Mouse (Mus musculus) limb, embryonic 15.5 days (tissue): ENCODE data around the gene Itgb1bp1. TPM values are rescaled to one million over a fixed set of nuclear protein-coding genes. Genes with fewer than 3 reads are reported as not detected.

Experiments used
- ATAC-seq: fragments of 200-750 bp; cut with Nextera tagmentation; 2 replicates; pipeline ENCODE4 v1.8.0; 2017; ENCODE audit warnings: low read depth, moderate TSS enrichment; ENCODE audit not compliant: insufficient number of reproducible peaks, low FRiP score, low TSS enrichment
- H3K27ac ChIP-seq: fragments of 300-500 bp; sonication (generic); 2 replicates; pipeline ENCODE4 v1.5.1; 2015; ENCODE audit warnings: moderate library complexity, mild to moderate bottlenecking, inconsistent platforms
- H3K27me3 ChIP-seq: fragments of 300-500 bp; sonication (generic); 2 replicates; pipeline ENCODE4 v1.6.1; 2015; ENCODE audit warnings: inconsistent platforms
- H3K36me3 ChIP-seq: fragments of 300-500 bp; sonication (generic); 2 replicates; pipeline ENCODE4 v1.6.1; 2015; ENCODE audit warnings: inconsistent platforms
- H3K4me1 ChIP-seq: fragments of 300-500 bp; sonication (generic); 2 replicates; pipeline ENCODE4 v1.6.1; 2015; ENCODE audit warnings: inconsistent platforms
- H3K4me2 ChIP-seq: fragments of 300-500 bp; sonication (generic); 2 replicates; pipeline ENCODE4 v1.6.1; 2015; ENCODE audit warnings: mild to moderate bottlenecking, inconsistent platforms
- H3K4me3 ChIP-seq: fragments of 300-500 bp; sonication (generic); 2 replicates; pipeline ENCODE4 v1.5.1; 2015; ENCODE audit warnings: mild to moderate bottlenecking, inconsistent platforms
- H3K9ac ChIP-seq: fragments of 300-500 bp; sonication (generic); 2 replicates; pipeline ENCODE4 v1.6.1; 2015; ENCODE audit warnings: inconsistent platforms
- H3K9me3 ChIP-seq: fragments of 300-500 bp; sonication (generic); 2 replicates; pipeline ENCODE4 v1.6.1; 2016; ENCODE audit warnings: inconsistent platforms
- WGBS: fragments of 180-500 bp; shearing (Covaris S2); methylation state at CpG from one replicate; pipeline ENCODE4 v1.1.7; 2015; 5-methylcytosine and 5-hydroxymethylcytosine counted together
- polyA plus RNA-seq: library from polyadenylated mRNA; unstranded; fragments of >200 nt; fragmentation: Nextera tagmentation; extraction: Ambion mirVana; gene quantifications from 2 replicates; pipeline ENCODE4 v1.2.1, GENCODE M21; 2015

Gene Itgb1bp1
- polyA plus RNA-seq, 1 experiment from 2014 or later: 50.8 TPM

DNA sequence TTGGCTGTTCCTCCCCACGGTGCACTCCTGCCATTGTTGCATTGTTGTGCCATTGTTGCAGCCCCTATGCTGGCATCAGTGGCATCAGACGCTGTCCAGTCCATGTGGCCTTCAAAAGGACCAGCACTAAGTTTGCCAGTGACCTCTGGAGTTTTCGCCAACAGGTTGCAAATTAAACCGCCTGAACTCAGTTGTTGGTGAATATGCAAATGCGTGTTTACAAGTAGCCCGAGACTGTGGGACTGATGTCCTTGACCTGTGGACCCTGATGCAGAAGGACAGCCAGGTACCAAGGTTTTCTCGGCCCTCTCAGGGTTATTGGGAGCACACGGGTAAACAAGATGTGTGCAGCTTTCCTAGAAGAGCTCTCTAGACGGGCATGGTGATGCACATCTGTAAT is 35.1 kb upstream of the Itgb1bp1 start:
- no peak overlapping the region for H3K4me3 ChIP-seq
- no peak for ATAC-seq
- H3K9me3 ChIP-seq: no peaks in the 10 kb centered on the region
- peaks cover 58% of the 10 kb centered on the region for H3K36me3 ChIP-seq
- no peak overlapping the region for H3K9ac ChIP-seq
- 80% methylated on average over 9 of the region's 9 CpGs for WGBS
- H3K27me3 ChIP-seq: no peaks in the 10 kb centered on the region
- H3K4me1 ChIP-seq: peaks cover 6% of the 10 kb centered on the region; the same call in 1 of the 2 replicates
- H3K4me2 ChIP-seq: no peak overlapping the region
- H3K27ac ChIP-seq: no peak overlapping the region

- Histone ChIP-seq H3K4me1 (peaks cover 6% of the 10 kb centered on the region; the same call in 1 of the 2 replicates), H3K4me3 (no peak overlapping the region), H3K9me3 (no peaks in the 10 kb centered on the region), H3K27me3 (no peaks in the 10 kb centered on the region), H3K36me3 (peaks cover 52% of the 10 kb centered on the region), H3K27ac (no peak overlapping the region), H3K9ac (no peak overlapping the region), H3K4me2 (no peak overlapping the region)
- ATAC-seq: no peak
- 89% methylated on average over 4 of the region's 4 CpGs for WGBS
Observed at GRCm38 (mm10) chr12:21320317-21320716, 34.2 kb upstream of the Itgb1bp1 start.

DNA sequence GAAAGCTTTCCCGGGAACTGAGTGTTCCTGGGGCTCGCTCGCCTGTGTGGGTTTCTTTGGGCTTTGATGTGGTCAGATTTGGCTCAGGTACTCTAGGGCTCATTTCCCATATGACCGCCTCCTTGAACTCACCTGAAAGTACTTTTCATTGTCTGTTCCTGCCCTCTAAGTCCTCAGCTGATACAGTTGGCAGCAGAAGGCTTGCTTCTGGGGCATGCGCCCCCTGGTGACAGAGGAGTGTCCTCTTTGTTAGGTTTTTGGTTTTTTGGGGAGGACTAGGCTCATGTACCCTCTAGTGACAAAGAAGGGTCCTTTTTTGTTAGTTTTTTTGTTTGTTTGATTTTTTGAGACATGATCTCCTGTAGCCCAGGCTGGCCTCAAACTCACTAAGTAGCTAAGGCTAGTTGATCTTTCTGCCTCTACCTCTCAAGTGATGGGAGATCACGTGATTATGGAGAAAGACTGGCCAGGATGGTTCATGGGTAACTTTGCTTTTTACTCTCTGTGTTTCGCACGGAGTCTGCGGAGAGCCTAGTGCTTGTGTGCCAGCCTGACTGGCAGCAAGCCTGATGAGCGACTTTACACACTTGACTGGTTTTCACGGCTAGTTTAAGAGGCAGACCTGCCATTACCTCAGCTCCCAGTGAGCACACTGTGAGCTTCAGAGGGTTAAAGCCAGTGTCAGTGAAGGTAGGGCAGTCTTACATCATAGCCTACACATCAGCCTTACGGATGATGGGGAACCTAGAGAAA is 32.2 kb upstream of the Itgb1bp1 start:
- no peak overlapping the region for H3K4me3 ChIP-seq
- ATAC-seq: no peak
- H3K4me1 ChIP-seq: peaks cover 6% of the 10 kb centered on the region; the same call in 1 of the 2 replicates
- H3K27ac ChIP-seq: no peak overlapping the region
- no peak overlapping the region for H3K9ac ChIP-seq
- WGBS: 71% methylated on average over 12 of the region's 12 CpGs
- H3K4me2 ChIP-seq: no peak overlapping the region
- peaks cover 52% of the 10 kb centered on the region for H3K36me3 ChIP-seq
- H3K9me3 ChIP-seq: no peaks in the 10 kb centered on the region
- H3K27me3 ChIP-seq: no peaks in the 10 kb centered on the region

DNA sequence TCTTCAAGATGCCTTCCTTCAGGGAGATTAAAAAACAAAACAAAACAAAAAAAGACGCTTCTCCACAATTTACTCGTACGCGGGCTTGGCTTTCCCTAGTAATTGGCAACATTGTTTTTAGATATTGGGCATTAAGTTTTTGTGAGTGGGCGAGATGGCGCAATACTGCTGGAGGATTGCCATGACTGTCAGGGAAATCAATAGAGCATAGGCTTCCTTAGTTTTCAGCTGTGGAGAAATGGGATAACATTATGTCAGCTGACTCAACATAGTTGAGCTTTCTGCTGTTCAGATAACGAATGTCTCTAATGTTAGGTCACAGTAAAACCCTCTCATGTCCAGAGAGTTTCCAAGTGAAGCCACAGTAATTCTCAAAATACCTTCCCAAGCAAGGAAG is 30.8 kb upstream of the Itgb1bp1 start:
- Histone ChIP-seq H3K4me3 (peak overlapping the region; percentile 70), H3K4me2 (peak overlapping the region; percentile 73), H3K4me1 (peaks cover 6% of the 10 kb centered on the region; the same call in 1 of the 2 replicates), H3K27ac (no peak overlapping the region), H3K27me3 (no peaks in the 10 kb centered on the region), H3K9me3 (no peaks in the 10 kb centered on the region), H3K36me3 (peaks cover 52% of the 10 kb centered on the region), H3K9ac (peak overlapping the region; percentile 75)
- ATAC-seq: no peak
- WGBS: 28% methylated on average over 7 of the region's 7 CpGs

- Histone ChIP-seq H3K36me3 (peaks cover 55% of the 10 kb centered on the region), H3K4me3 (peak within 1 kb of the TSS; percentile 70), H3K4me2 (peak within 1 kb of the TSS; percentile 73), H3K9me3 (no peaks in the 10 kb centered on the region), H3K4me1 (peaks cover 6% of the 10 kb centered on the region; the same call in 1 of the 2 replicates), H3K27ac (peak within 1 kb of the TSS; percentile 79), H3K27me3 (no peaks in the 10 kb centered on the region), H3K9ac (peak within 1 kb of the TSS; percentile 75)
- WGBS: 1% methylated on average over 58 of the region's 59 CpGs
- peak; percentile 82 for ATAC-seq
Observed at GRCm38 (mm10) chr12:21315923-21316868, 30.1 kb upstream of the Itgb1bp1 start, which contains the start of gene Iah1. Iah1 (plus strand) TSS chr12:21316389.

GRCm38 (mm10) chr12:21312201-21312600 is 26.1 kb upstream of the Itgb1bp1 start:
- WGBS: 88% methylated on average over 5 of the region's 5 CpGs
- peaks cover 74% of the 10 kb centered on the region for H3K36me3 ChIP-seq

GRCm38 (mm10) chr12:21306721-21307120 is 20.6 kb upstream of the Itgb1bp1 start:
- no peak overlapping the region for H3K4me3 ChIP-seq
- no peaks in the 10 kb centered on the region for H3K27me3 ChIP-seq
- no peak overlapping the region for H3K4me2 ChIP-seq
- no peak for ATAC-seq
- no peak overlapping the region for H3K9ac ChIP-seq
- H3K27ac ChIP-seq: no peak overlapping the region
- WGBS: 59% methylated on average over 4 of the region's 4 CpGs
- no peaks in the 10 kb centered on the region for H3K9me3 ChIP-seq
- no peaks in the 10 kb centered on the region for H3K4me1 ChIP-seq
- H3K36me3 ChIP-seq: peaks cover 89% of the 10 kb centered on the region

More at GRCm38 (mm10) chr12:21312201-21312600, 26.1 kb upstream of the Itgb1bp1 start:
- no peak for ATAC-seq
- no peak overlapping the region for H3K9ac ChIP-seq
- H3K4me2 ChIP-seq: no peak overlapping the region
- no peak overlapping the region for H3K4me3 ChIP-seq
- H3K27ac ChIP-seq: no peak overlapping the region
- peaks cover 5% of the 10 kb centered on the region; the same call in 1 of the 2 replicates for H3K4me1 ChIP-seq
- no peaks in the 10 kb centered on the region for H3K27me3 ChIP-seq
- no peaks in the 10 kb centered on the region for H3K9me3 ChIP-seq

DNA sequence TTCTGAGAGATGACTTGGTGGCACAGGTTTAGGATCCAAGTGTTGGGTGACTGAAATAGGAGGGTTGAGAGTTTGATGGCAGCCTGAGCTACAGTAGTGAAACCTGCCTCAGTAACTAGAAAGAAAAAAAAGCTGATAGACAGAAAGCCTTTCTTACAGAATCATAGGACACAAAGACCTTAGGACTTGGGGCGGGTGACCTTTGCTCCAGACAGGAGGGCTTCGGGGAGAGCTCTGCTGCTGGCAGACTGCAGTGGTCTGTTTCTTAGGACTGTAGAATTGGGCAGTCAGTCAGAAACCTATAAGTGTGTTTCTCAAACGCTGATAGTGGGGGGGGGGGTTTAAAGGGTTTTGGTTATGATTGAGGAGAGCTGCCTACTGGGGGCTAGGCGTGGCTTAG is 19.7 kb upstream of the Itgb1bp1 start:
- Histone ChIP-seq H3K4me3 (no peak overlapping the region), H3K36me3 (peaks cover 87% of the 10 kb centered on the region), H3K4me2 (no peak overlapping the region), H3K27ac (no peak overlapping the region), H3K27me3 (no peaks in the 10 kb centered on the region), H3K4me1 (no peaks in the 10 kb centered on the region), H3K9ac (no peak overlapping the region), H3K9me3 (no peaks in the 10 kb centered on the region)
- WGBS: 94% methylated on average over 4 of the region's 4 CpGs
- ATAC-seq: no peak

DNA sequence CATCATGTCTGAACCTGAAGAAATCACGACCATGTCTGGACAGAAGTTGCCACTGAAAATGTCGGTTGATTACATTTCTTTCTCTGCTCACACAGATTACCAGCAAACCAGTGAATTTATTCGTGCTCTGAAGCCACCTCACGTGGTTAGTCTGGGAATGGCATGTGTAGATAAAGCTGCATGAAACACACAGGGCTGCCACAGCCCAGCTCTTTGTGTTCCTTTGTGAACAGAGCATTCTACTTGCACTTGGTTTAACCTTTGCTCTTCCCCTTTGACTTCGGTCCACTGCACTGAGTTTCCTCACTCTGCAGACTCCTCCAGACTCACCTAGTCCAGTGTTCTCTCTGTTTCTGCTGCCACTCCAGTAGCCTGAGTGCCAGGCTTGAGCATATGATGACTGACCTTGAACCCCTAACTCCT is 16.3 kb upstream of the Itgb1bp1 start:
- H3K27ac ChIP-seq: no peak overlapping the region
- no peaks in the 10 kb centered on the region for H3K4me1 ChIP-seq
- H3K36me3 ChIP-seq: peaks cover 82% of the 10 kb centered on the region
- ATAC-seq: no peak
- no peak overlapping the region for H3K9ac ChIP-seq
- 85% methylated on average over 5 of the region's 5 CpGs for WGBS
- H3K4me3 ChIP-seq: no peak overlapping the region
- H3K27me3 ChIP-seq: no peaks in the 10 kb centered on the region
- H3K9me3 ChIP-seq: no peaks in the 10 kb centered on the region
- H3K4me2 ChIP-seq: no peak overlapping the region

- no peaks in the 10 kb centered on the region for H3K27me3 ChIP-seq
- H3K9me3 ChIP-seq: no peaks in the 10 kb centered on the region
- no peak for ATAC-seq
- peaks cover 82% of the 10 kb centered on the region for H3K36me3 ChIP-seq
- H3K4me2 ChIP-seq: no peak overlapping the region
- H3K9ac ChIP-seq: no peak overlapping the region
- H3K27ac ChIP-seq: no peak overlapping the region
- H3K4me3 ChIP-seq: no peak overlapping the region
- 91% methylated on average over 8 of the region's 8 CpGs for WGBS
- no peaks in the 10 kb centered on the region for H3K4me1 ChIP-seq
Observed at GRCm38 (mm10) chr12:21301932-21302331, 15.8 kb upstream of the Itgb1bp1 start.

DNA sequence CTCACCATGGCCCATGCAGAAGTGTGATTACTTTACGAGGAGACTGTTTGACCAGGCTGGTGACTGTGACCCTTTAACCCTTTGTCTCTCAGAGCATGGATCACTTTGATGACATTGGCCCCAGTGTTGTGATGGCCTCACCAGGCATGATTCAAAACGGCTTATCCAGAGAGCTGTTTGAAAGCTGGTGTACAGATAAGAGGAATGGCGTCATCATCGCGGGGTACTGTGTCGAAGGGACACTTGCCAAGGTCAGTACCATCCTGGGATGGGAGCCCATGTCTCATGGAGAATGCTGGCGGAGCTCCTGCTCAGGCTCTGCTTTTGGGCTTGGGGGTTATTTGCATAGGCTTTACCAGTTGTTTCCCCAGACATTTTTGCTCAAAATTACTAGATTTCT is 15.2 kb upstream of the Itgb1bp1 start:
- Histone ChIP-seq H3K4me3 (no peak overlapping the region), H3K27ac (no peak overlapping the region), H3K4me2 (no peak overlapping the region), H3K9me3 (no peaks in the 10 kb centered on the region), H3K27me3 (no peaks in the 10 kb centered on the region), H3K36me3 (peaks cover 82% of the 10 kb centered on the region), H3K4me1 (no peaks in the 10 kb centered on the region), H3K9ac (no peak overlapping the region)
- ATAC-seq: no peak
- whole genome bisulfite sequencing: 87% methylated on average over 7 of the region's 7 CpGs

- 93% methylated on average over 11 of the region's 11 CpGs for WGBS
- Histone ChIP-seq H3K9ac (no peak overlapping the region), H3K4me2 (no peak overlapping the region), H3K4me1 (no peaks in the 10 kb centered on the region), H3K36me3 (peaks cover 86% of the 10 kb centered on the region), H3K27me3 (no peaks in the 10 kb centered on the region), H3K27ac (no peak overlapping the region), H3K4me3 (no peak overlapping the region), H3K9me3 (no peaks in the 10 kb centered on the region)
- ATAC-seq: no peak
Observed at GRCm38 (mm10) chr12:21298856-21299255, 12.8 kb upstream of the Itgb1bp1 start.
